Mouse (Mus musculus) adrenal gland, adult 2 months (tissue): Measurements from ENCODE around the gene Phldb2. TPM values are rescaled to one million over a fixed set of nuclear protein-coding genes. Genes with fewer than 3 reads are reported as not detected.

Experiments
- DNase-seq: peaks from one replicate; pipeline ENCODE4 v3.0.0; 2021
- polyA plus RNA-seq: library from polyadenylated mRNA; depleted of rRNA; stranded (reverse); fragments of >200 nt; gene quantifications from 2 replicates; pipeline ENCODE4 v1.2.3, GENCODE M21; 2012
- total RNA-seq, 2 experiments: library from RNA; stranded (reverse); gene quantifications; 2 replicates each; pipeline ENCODE4 v1.2.3; 2021

The Phldb2 gene
- total and polyA plus RNA-seq, 3 experiments, result 17.6 to 29.4 (median 28.4) TPM

DNA sequence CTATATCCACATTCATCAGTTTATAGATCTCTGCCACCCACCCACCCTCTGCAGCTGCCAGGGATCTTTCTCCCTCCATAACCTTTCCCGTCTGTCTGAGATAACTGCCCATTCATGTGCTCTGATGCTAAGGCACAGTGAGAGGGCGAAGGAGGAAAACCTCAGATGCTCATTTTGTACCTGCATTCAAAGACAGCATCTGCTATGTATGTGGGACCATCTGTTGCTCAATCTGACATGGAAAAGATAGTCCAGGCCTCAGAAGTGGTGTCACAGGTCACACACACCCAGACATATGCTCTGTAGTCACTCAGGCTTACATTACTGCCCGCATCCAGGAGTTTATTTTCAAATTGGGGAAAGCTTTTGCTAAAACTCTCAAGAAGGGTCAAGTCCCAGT lies 112.4 kb downstream of the Phldb2 start:
- no peak for DNase-seq

DNA sequence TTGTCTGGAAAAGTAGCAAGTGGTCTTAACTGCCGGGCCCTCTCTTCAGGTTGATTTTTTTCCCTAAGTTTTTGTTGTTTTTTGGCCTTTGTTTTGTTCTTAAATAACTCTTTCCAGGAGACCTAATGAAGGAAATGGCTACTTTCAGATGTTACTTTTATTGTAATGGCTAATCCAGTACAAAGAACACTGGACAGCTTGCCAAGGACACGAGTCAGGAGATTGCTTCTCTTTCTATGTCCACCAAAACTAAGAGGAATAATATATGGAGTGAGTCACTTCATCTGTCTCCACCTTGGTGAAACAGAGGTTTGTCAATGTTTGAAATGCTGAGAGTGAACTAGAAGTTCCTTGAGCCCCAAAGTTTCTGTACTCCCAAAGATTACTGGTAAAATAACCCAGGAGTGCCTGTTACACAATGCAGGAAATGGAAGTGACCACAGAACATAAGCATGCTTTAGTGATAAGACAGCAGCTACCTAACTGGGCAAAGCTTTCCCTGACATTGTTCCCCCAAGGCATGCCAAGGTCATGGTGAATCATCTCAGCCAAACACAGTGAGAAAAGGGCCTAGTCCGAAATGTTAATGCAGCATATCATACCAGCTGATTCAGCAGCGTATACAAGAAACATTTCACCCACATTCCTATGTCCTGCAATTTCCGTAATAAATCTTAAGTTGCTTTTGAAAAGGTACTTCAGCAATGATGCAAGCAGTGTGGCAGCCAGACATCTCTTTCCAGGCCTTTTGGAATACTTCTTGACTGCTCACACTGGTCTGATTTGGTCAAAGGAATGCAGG lies 115.7 kb downstream of the Phldb2 start:
- DNase-seq, result peak; percentile 87

DNA sequence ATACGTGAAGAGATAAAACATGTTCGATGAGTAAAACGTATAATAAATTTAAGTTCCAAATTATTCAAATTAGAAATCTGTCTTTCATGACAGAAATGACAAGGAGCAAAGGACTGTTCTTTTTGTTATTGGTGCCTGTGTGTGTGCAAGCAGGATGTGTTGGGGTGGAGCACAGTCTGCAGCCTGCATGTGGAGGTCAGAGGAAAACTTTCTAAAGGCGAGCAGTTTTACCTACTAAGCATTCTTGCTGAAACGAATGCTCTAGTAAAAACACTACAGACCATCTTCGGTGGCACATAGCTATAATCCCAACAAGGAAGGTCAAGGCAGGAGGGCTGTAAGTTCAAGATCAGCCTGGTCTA lies 120.7 kb downstream of the Phldb2 start:
- no peak for DNase-seq

DNA sequence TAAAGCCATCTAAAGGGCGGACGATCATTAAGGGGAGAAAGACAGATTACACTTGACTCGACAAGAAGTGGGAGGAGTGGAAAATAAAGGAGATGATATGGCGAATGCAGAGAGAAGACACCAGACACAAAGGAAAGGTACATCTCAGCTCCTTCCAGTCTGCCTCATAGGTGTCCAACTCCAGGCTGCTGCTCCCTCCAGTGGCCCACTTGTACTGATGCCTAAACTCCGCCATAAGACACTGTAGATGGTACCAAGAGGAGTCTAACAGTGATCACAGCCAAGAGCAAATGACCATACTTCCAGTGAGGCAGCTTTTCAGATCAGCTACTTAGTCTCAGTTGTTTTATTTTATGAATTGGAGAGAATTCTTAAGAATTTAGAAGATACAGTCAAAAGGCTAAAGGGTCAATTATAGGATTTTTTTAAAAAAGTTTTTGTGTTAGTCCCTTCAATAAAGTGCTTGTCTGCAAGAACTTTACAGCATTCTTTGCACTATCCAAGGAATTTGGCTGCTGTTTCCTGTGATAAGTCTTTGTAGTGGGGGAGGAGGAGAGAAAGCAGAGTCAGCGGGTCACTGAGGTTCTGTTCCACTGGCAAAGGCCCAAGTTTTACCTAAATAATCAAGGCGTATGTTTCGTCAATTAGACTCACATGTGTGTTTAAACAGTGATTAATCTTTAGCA lies 121.2 kb downstream of the Phldb2 start:
- DNase-seq, result no peak

DNA sequence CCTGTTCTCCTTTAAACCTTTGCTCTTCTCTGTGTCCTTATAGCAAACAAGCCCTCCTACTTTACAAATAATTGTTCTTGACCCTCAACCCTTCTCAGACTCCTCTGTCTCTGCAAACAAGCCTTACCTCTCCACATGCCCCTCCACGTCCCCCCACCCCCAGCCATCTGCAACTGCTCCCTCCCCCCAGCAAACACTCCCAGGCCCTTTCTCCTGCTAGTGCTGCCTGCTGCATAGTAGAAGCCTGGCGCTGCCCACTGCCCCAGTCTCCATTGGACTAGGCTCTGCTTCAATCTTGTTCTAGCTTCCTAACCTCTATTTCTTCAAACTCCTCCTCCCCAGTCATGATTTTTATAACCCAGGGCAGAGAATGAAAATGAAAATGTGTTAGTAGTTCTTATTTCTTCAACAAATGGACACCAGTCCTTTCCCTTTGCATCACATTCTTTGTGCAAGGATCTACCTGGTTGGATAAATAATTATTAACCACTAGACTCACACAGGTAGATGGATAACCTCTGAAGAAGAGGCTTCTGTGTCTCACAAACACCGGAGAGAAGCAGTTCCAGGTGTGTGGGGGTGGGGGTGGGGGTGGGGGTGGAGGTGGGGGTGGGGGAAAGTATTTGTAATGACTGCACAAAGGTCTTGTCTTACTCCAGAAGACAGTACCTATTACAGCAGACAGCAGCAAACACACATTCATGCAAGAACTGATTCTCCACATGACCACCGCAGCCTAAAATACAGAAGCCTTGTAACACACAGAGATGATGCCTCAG lies 122.1 kb downstream of the Phldb2 start:
- DNase-seq, result no peak

DNA sequence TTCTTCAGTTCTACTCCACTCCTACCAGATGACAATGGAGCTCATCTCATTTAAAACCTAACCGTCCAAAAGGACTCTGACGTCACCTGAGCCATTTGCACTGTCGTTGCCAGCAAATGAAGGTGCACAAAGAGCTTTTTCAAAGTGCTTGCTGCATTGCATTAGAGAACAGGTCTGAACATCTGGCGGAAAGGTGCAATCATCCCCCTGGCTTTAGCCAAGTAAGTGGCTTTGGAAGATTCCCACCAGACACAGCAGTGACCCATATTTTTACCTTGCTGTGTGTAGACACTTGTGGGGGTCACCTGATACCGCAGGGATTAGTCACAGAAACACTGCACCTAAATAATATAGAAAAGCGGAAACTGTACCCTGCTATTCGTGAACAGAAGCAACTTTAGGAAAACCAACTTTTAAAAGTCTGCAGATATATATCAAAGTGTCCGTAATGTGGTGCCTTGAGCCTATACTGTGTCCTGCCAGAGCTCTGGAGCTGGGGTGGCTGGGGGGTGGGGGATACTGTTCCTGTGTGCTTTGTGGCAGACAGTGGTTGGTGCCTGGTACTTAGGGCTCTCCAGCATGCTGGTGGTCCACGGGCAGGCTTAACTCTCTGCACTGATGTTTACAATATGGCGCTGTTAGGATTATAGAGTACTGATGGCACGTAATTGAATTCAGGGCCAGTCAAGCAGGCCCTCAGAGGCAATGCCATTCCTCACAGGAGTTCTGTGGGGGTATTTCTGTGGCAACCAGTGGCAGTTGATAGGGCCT lies 123.1 kb downstream of the Phldb2 start:
- no peak for DNase-seq

DNA sequence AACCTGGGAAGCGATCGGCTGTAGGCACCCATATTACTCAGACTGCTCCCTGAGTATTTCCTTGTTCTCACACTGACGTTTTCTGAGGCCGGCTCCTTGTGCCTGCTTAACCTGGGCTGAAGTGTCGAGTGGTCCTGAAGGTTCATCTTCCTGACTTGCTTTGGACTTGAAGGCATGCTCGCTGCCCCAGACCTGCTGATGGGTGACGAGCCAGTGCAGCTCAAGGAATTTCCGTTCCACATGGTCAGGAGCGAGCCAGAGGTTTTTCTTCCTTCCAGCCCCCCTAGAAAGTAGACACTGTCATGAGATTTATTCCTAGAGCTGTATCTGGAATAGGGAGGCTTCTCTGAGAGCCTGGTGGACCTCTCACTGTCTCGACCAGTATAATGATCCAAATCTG lies 128.1 kb downstream of the Phldb2 start:
- no peak for DNase-seq

DNA sequence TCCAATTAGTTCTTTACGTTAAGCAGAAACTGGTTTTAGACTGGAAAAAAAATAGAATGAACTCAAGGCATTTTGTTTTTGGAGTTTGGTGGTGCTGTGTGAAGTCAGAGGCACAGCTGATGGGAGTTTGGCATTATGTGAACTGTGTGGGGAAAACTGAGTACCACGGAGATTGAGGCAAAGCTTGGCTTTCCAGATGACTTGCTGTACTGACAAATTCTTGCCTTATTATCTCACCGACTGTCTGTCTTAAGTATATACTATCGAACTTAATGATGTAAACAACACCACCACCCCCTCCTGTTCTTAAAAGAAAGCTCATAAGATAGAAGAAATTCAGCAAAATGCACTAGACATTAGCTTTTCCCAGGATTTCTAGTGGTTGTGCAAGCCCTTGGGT lies 129.4 kb downstream of the Phldb2 start:
- DNase-seq, result no peak

DNA sequence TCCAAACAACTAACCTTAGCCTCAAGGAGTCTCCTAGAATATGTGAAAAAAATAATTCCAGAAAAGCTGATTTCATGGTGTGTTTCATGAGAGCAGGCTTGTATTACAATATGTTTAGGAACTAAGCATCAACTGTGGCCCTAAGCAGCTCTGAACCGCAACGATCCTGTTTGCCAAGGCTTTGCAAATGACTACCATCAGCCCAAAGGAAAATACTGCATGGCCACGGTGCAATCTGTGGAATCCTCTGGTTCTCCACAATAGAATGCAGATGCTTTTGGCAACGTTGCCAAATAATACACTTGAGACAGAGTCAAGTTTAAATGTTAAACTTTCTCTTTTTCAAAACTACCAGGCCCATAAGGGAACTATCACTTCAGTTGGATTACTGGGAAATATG lies 133.5 kb downstream of the Phldb2 start:
- no peak for DNase-seq

DNA sequence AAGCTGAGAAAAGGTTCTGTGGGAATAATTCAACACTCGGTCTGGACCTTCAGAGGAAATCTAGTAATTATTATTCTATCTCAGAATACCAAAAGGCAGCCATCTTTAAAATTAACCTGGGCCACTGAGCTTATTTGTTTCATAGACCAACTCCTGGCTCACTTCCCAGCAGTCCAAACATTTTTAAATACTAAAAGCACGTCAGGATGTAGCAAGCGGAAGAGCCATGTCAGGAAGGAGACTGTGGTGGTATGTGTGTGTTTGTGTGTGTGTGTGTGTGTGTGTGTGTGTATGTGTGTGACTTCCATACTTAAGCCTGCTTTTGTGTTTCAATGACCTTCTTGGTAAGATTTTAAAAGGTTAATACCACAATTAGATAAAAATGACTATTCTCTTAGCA lies 135.6 kb downstream of the Phldb2 start:
- DNase-seq, result no peak

DNA sequence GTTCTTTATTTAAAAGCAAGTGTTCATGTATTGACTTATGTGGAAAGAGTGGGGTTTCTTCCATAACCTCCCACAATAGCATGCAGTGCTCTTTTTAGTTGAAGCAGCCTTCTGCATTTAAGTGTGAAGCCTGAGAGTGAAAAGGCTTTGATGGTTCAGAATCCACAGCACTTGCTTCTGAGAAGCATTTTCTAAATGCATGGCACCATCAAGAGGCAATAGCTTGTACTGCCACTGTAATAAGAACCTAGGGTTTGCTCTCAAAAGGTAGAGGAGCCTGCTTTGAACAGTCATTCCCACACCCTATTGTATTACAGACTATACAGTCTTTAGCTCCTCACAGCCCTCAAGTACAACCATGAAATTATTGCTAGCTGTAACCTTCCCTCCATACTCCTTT lies 136.7 kb downstream of the Phldb2 start:
- DNase-seq, result no peak

DNA sequence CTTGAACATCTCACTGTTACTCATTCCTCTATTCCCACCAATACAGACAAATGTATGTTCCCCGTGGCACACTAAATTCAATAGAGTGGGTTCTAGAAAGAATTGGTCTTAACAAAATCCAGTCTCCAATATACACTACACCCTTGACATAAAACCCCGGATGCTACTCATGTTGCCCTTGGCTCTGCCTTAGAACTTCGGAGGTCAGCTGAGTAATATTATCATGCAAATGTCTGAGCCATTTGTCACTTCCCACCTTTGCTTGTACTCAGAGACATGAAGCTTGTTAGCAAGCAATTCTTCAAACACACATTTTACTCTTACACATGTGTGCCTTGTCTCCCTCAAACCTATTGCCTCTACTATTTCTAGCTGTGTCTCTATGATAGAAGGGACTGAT lies 138.8 kb downstream of the Phldb2 start:
- DNase-seq, result peak; percentile 43

DNA sequence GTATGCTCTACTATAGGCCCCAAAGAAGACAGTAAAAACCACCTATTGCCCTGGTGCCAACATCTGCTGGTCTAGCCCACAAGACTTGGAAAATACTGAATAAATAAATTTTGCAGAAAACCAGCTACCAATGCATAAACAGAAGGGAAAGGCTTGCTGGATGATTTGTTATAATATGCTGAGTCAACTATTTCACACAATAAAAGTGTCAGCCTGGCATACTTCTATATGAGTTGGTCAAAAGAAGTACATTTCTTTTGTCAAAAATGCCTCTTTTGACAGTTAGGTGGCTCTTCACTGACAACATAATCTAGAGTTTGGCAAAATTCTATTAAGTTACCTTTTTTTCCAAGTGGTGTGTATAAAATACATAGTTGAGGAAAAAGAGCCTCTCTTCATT lies 141.6 kb downstream of the Phldb2 start:
- no peak for DNase-seq

DNA sequence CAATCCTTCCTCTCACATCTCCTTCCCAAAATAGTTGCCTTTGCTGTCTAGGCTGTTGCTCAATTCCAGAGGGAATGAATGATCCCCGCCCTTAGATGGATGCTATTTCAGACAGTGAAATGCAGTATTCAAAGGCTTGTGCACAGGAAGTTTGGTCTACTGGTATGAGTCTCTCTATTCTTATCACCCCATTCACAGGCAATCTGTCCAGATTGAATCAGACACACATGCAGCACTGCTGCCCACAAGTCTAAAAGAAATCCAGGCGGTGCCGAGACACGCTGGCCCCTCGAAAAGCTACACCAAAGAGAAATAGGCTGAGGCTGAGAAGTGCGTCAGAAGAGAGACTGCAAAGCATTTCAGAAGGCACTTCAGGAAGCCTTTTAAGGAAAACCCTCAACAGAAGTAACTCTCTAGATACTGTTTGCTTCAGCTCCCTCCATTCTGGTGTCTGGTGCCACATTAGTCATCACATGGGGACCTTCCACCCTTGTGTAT lies 142.5 kb downstream of the Phldb2 start:
- DNase-seq, result no peak

DNA sequence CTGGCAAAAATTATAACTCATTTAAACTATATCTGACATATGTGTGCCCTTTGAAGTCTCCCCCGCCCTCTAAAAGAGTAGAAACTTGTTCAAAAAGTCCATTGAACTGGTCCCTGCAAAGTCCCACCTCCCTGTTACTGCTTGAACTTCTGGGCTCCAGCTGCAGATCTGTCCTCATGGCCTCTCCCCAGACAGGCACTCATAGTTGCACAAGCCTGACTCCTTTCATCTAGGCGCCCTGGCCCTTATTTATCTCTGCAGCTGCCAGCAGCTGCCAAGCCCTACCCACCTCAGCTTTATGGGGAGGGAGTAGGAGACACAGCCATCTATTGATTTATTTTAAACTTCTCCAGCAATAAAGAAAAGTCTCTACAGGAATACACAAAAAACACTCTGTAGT lies 143.2 kb downstream of the Phldb2 start:
- peak; percentile 84 for DNase-seq

DNA sequence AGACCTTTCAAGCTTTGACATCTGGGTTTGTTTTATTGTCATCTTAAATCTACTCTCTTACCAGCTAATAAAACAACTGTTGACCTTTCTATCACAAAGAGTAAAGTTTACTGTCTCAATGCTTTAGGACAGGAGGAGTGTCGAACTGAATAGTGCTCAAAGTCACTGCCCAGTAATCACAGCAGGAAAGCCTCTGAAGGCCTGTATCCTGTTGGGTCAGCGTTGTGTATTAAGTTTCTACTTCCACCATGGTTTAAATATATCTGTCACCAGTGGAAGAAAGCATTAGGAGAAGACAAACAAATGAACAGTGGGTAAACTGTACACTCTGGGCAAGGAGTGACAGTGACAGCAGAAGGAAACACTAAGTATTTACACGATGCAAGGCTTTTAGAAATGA lies 148.7 kb downstream of the Phldb2 start:
- DNase-seq, result no peak

DNA sequence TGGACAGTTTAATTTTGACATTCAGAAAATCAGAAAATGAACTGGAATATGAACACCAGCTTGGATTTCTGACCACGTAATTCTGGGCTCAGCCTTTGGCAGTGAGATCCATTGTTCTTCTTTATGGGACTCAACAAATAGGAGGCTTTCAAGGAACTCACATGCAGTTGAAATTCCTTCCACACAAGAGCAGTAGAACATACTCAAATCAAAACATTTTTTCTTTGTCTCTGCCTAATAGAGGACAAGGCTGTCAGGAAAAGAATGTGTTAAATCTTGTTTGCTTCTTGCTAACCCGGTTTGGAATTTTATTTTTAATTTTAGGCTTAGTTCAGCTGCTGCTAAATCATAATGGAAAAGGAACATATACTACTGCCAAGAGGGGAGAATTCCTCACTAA lies 153.0 kb downstream of the Phldb2 start:
- DNase-seq, result no peak

DNA sequence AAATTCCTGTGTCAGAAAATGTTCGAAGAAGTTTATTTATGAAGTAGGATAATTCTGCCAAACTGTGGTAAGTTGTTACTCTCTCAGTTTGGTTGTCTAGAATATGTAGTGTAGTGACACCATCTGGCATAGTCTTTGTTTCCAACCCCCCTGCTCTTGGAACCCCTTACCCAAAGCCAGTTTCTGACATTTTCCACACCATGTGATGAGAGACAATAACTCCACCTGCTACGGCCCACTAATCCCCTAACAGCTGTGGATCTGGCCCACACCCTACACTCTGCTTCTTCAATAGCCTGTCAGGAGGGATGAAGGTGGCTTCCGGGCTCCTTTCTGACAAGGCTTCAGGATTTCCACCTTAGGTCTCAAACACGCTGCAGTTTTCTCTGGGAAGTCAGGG lies 154.2 kb downstream of the Phldb2 start:
- no peak for DNase-seq

DNA sequence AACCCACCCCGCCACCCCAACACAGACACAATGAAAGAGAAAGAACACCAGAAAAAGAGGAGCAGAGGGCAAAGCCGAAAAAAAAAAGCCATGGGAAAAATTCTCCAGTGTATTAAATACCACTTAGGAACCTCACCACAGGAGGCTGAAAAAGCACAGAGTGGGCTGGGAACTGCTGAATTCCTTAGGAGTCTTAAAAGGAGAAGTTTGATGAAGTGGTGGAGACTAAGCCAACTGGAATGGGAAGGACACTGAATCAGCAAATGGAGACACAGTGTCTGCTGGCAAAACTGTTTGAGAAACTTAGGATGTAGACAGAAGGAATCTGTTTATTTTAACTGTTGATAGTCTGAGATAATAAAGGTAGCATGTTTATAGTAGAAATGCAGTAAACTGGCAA lies 154.8 kb downstream of the Phldb2 start:
- no peak for DNase-seq

DNA sequence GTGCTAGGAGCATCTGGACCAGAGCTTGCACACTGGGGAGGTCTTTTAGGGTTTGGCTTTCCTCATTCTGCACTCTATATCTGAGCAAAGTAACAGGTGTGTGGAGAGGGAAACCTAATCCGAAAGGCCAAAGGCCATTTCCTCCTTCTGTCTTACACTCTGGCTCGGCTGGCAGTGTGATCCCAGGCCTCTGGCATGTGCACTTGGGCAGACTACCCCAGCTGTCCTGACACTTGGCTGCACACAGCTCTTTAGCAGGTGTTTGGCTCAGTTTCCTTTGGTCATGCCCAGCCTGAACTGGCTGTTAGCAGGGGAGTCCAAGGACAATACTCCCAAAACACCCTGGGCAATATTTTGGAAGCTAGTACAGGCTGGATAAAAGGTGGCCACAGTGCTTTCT lies 156.6 kb downstream of the Phldb2 start:
- no peak for DNase-seq

DNA sequence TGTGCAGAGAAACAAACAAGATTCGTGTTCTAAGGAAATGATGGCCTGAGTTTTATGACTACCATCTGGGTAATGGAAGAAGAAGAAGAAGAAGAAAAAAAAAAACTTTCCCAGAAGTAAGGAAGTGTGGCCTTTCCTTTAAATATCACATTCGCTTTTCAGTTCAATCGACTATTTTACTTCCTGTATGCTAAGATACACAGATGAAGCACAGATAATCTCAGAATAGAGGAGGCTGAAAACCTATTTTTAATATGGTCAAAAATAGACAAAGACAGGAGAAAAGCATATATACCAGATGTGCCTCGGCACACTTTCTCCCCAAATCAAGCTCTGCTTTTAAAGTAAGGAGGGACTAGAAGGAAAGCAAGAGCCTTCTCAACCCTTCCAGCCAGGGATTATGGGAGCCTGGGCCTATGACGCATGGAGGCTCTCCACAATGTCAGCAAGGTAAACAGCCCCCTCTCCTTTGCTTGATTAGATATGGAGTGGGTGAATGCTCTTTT lies 158.2 kb downstream of the Phldb2 start:
- no peak for DNase-seq

DNA sequence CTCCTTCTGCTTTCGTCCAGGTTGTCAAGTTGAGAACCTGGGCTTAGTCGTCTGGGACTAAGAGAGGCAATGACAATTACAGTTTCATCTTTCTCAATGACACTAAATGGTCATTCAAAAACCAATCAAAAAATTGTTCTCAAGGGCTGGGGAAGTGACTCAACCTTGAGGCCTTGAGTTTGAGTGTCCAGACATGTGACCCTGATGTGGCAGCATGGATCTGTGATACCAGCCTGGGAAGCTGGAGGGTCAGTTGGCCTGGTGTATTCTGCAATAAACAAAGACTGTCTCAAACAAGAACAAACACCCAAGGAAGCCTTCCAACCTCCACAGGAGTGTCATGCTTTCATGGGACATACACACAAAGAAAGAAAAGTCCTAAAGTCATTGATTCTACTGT lies 160.6 kb downstream of the Phldb2 start:
- DNase-seq, result peak; percentile 83
